Mouse (Mus musculus): Measurements from ENCODE around the gene Polr1d. TPM values are rescaled to one million over a fixed set of nuclear protein-coding genes. Genes with fewer than 3 reads are reported as not detected.
A peak's percentile ranks its signal among the peaks of the same experiment; 100 is the strongest.

The Polr1d gene
- total and polyA plus RNA-seq, 3 experiments: 107 to 188 (median 131) TPM

GRCm38 (mm10) chr5:147131912-147132311, 55.1 kb downstream of the Polr1d start:
- ATAC-seq (ENCODE audit: extremely low read depth, insufficient number of reproducible peaks, low FRiP score, poor library complexity, severe bottlenecking) (no peak), DNase-seq (ENCODE audit: low spot score) (no peak)
- no peaks in the 10 kb centered on the region for H3K27me3 ChIP-seq (ENCODE audit: insufficient read depth, low read length)
- no peaks in the 10 kb centered on the region for H3K9me3 ChIP-seq (replicated peaks)
- H3K36me3 ChIP-seq (replicated peaks): no peaks in the 10 kb centered on the region
- no peaks in the 10 kb centered on the region for H3K4me1 ChIP-seq (ENCODE audit: insufficient read depth, low read depth, low read length)
- H3K4me3 ChIP-seq (ENCODE audit: low read depth, low read length): no peak overlapping the region
- TF ChIP-seq GATA2 (IDR thresholded peaks at IDR 0.05; ENCODE audit: borderline replicate concordance, low read depth, low read length) (no peak), TAL1 (conservative IDR thresholded peaks at IDR 0.05; ENCODE audit: low read depth, low read length) (no peak), POLR2AphosphoS5 (IDR thresholded peaks at IDR 0.05; ENCODE audit: insufficient replicate concordance, low read depth, low read length) (no peak), GATA1 (IDR thresholded peaks at IDR 0.05; ENCODE audit: borderline replicate concordance, low read length) (no peak), CTCF (IDR thresholded peaks at IDR 0.05; ENCODE audit: low read depth, low read length) (no peak)

GRCm38 (mm10) chr5:147133662-147134061, 56.8 kb downstream of the Polr1d start:
- Histone ChIP-seq H3K9me3 (replicated peaks) (no peaks in the 10 kb centered on the region), H3K27me3 (ENCODE audit: insufficient read depth, low read length) (no peaks in the 10 kb centered on the region), H3K36me3 (replicated peaks) (no peaks in the 10 kb centered on the region), H3K4me1 (ENCODE audit: insufficient read depth, low read depth, low read length) (no peaks in the 10 kb centered on the region), H3K4me3 (ENCODE audit: low read depth, low read length) (no peak overlapping the region)
- DNase-seq (ENCODE audit: low spot score) (no peak), ATAC-seq (ENCODE audit: extremely low read depth, insufficient number of reproducible peaks, low FRiP score, poor library complexity, severe bottlenecking) (no peak)
- no peak for TF ChIP-seq CTCF (IDR thresholded peaks at IDR 0.05; ENCODE audit: low read depth, low read length)
- TF ChIP-seq POLR2AphosphoS5 (IDR thresholded peaks at IDR 0.05; ENCODE audit: insufficient replicate concordance, low read depth, low read length): no peak

- H3K4me1 ChIP-seq (ENCODE audit: insufficient read depth, low read depth, low read length): no peaks in the 10 kb centered on the region
- H3K9me3 ChIP-seq (replicated peaks): no peaks in the 10 kb centered on the region
- H3K4me3 ChIP-seq (ENCODE audit: low read depth, low read length): no peak overlapping the region
- TF ChIP-seq GATA2 (IDR thresholded peaks at IDR 0.05; ENCODE audit: borderline replicate concordance, low read depth, low read length): no peak
- no peak for TF ChIP-seq GATA1 (IDR thresholded peaks at IDR 0.05; ENCODE audit: borderline replicate concordance, low read length)
- no peak for TF ChIP-seq CTCF (IDR thresholded peaks at IDR 0.05; ENCODE audit: low read depth, low read length)
- no peak for TF ChIP-seq POLR2AphosphoS5 (IDR thresholded peaks at IDR 0.05; ENCODE audit: insufficient replicate concordance, low read depth, low read length)
- no peak for TF ChIP-seq TAL1 (conservative IDR thresholded peaks at IDR 0.05; ENCODE audit: low read depth, low read length)
- H3K36me3 ChIP-seq (replicated peaks): no peaks in the 10 kb centered on the region
- DNase-seq (ENCODE audit: low spot score): no peak
- H3K27me3 ChIP-seq (ENCODE audit: insufficient read depth, low read length): no peaks in the 10 kb centered on the region
- ATAC-seq (ENCODE audit: extremely low read depth, insufficient number of reproducible peaks, low FRiP score, poor library complexity, severe bottlenecking): no peak
These were observed 57.7 kb downstream of the Polr1d start for GRCm38 (mm10) chr5:147134341-147135088.

GRCm38 (mm10) chr5:147135089-147135446, 58.2 kb downstream of the Polr1d start:
- TF ChIP-seq TAL1 (conservative IDR thresholded peaks at IDR 0.05; ENCODE audit: low read depth, low read length): no peak
- no peak for TF ChIP-seq CTCF (IDR thresholded peaks at IDR 0.05; ENCODE audit: low read depth, low read length)
- TF ChIP-seq GATA1 (IDR thresholded peaks at IDR 0.05; ENCODE audit: borderline replicate concordance, low read length): no peak
- no peaks in the 10 kb centered on the region for H3K4me1 ChIP-seq (ENCODE audit: insufficient read depth, low read depth, low read length)
- H3K27me3 ChIP-seq (ENCODE audit: insufficient read depth, low read length): no peaks in the 10 kb centered on the region
- DNase-seq (ENCODE audit: low spot score): no peak
- no peak for ATAC-seq (ENCODE audit: extremely low read depth, insufficient number of reproducible peaks, low FRiP score, poor library complexity, severe bottlenecking)
- H3K9me3 ChIP-seq (replicated peaks): no peaks in the 10 kb centered on the region
- no peak overlapping the region for H3K4me3 ChIP-seq (ENCODE audit: low read depth, low read length)
- no peaks in the 10 kb centered on the region for H3K36me3 ChIP-seq (replicated peaks)

GRCm38 (mm10) chr5:147135994-147136393, 59.1 kb downstream of the Polr1d start:
- DNase-seq (ENCODE audit: low spot score) (no peak), ATAC-seq (ENCODE audit: extremely low read depth, insufficient number of reproducible peaks, low FRiP score, poor library complexity, severe bottlenecking) (no peak)
- no peaks in the 10 kb centered on the region for H3K27me3 ChIP-seq (ENCODE audit: insufficient read depth, low read length)
- TF ChIP-seq POLR2AphosphoS5 (IDR thresholded peaks at IDR 0.05; ENCODE audit: insufficient replicate concordance, low read depth, low read length) (no peak), GATA2 (IDR thresholded peaks at IDR 0.05; ENCODE audit: borderline replicate concordance, low read depth, low read length) (no peak), TAL1 (conservative IDR thresholded peaks at IDR 0.05; ENCODE audit: low read depth, low read length) (no peak), CTCF (IDR thresholded peaks at IDR 0.05; ENCODE audit: low read depth, low read length) (no peak), GATA1 (IDR thresholded peaks at IDR 0.05; ENCODE audit: borderline replicate concordance, low read length) (no peak)
- H3K36me3 ChIP-seq (replicated peaks): no peaks in the 10 kb centered on the region
- no peaks in the 10 kb centered on the region for H3K9me3 ChIP-seq (replicated peaks)
- H3K4me3 ChIP-seq (ENCODE audit: low read depth, low read length): no peak overlapping the region
- H3K4me1 ChIP-seq (ENCODE audit: insufficient read depth, low read depth, low read length): no peaks in the 10 kb centered on the region

GRCm38 (mm10) chr5:147147340-147147739, 70.5 kb downstream of the Polr1d start:
- H3K4me3 ChIP-seq (ENCODE audit: low read depth, low read length): no peak overlapping the region
- H3K27me3 ChIP-seq (ENCODE audit: insufficient read depth, low read length): peaks cover 5% of the 10 kb centered on the region; the same call in 1 of the 2 replicates
- no peaks in the 10 kb centered on the region for H3K9me3 ChIP-seq (replicated peaks)
- no peaks in the 10 kb centered on the region for H3K4me1 ChIP-seq (ENCODE audit: insufficient read depth, low read depth, low read length)
- H3K36me3 ChIP-seq (replicated peaks): no peaks in the 10 kb centered on the region
- ATAC-seq (ENCODE audit: extremely low read depth, insufficient number of reproducible peaks, low FRiP score, poor library complexity, severe bottlenecking): no peak
- TF ChIP-seq CTCF (IDR thresholded peaks at IDR 0.05; ENCODE audit: low read depth, low read length) (peak; percentile 53), GATA2 (IDR thresholded peaks at IDR 0.05; ENCODE audit: borderline replicate concordance, low read depth, low read length) (no peak), POLR2AphosphoS5 (IDR thresholded peaks at IDR 0.05; ENCODE audit: insufficient replicate concordance, low read depth, low read length) (no peak), GATA1 (IDR thresholded peaks at IDR 0.05; ENCODE audit: borderline replicate concordance, low read length) (no peak), TAL1 (conservative IDR thresholded peaks at IDR 0.05; ENCODE audit: low read depth, low read length) (no peak)
- DNase-seq (ENCODE audit: low spot score): no peak

Data from G1E (cell line).